Mouse (Mus musculus) neutrophil, adult 5-6 weeks (primary cell): ENCODE data around the gene Gm47985. TPM values are rescaled to one million over a fixed set of nuclear protein-coding genes. Genes with fewer than 3 reads are reported as not detected.
"Not testable (repeated sequence)": the region's sequence is repeated elsewhere in the genome, so short reads cannot be mapped to it uniquely, and the experiment has no call there.

Experiments
- ATAC-seq: fragments of 151-379, 151-347 bp; 2 replicates; pipeline ENCODE4 v1.8.0; 2017; ENCODE audit warnings: mild to moderate bottlenecking, moderate TSS enrichment; ENCODE audit not compliant: insufficient number of reproducible peaks, poor library complexity, low FRiP score, severe bottlenecking; ENCODE audit errors: extremely low read depth
- total RNA-seq: library from RNA; stranded (forward); fragments of 200-1000 nt; gene quantifications from 2 replicates; pipeline ENCODE4 v1.2.3, GENCODE M21; 2017

The Gm47985 gene
- total RNA-seq, 1 experiment from 2014 or later = not detected

DNA sequence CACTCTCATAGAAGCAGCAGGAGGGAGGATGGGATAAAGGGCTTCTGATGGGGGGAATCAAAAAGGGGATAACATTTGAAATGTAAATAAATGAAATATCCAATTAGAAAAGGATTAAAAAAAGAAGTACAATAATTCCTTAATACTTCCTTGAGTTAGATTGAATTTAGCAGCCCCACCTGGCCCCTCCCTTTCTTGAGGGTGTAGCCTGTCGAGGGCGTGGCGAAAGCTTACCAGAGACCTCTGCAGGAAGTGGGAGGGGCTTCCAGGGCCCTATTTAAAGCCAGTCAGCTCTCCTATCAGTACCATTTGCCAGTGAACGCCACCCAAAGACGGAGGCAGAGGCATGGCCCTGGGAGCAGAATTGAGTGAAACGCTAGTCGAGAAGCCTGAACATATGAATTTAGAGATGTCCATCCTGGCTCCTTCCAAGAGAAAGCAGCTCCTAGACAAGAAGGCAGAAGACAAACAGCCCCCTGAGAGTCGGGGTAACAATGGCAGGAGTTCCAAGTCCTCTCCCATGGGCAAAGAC is 27.6 kb downstream of the Gm47985 start, which contains the start of gene Gm47996:
TSS of gene Gm47996 (plus strand) at position 308 of the 532 bp plus-strand sequence.
- not testable (repeated sequence) for ATAC-seq

DNA sequence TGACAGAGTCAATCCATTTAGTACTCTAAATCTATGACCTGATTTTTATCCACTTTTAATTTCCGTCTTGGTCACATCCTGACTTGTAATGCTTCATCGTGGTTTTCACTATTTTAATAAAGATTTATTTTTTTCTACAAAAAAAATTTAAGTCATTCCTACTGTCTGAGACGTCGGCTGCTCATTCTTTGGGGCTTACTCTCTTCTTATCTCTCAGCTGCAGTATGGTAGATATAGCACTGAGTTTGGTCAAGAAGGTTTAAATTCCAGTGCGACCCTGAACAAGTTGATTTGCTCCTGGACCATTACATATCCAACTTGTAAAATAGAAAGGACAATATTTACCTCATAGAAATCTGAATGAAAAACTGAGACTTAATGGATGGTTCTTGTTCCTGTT is 29.3 kb downstream of the Gm47985 start:
- not testable (repeated sequence) for ATAC-seq

DNA sequence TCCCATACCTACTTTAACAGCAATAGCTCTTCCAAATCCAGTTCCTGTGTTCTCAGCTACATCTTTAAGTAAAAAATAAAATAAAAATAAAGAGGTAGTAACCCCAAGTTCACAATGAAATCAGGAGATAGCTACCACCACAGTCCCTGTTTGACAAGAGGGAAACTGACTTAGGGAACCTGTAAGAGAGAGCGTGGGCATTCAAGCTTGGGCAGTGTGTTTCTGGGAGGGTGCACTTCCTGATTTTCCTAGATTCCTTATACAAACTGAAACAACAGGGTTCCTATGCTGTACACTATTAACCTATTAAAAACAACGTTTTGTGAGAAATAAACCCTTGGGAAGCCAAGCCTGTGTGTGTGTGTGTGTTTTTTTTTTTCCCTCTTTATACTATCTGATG is 32.5 kb downstream of the Gm47985 start:
- ATAC-seq = no peak

DNA sequence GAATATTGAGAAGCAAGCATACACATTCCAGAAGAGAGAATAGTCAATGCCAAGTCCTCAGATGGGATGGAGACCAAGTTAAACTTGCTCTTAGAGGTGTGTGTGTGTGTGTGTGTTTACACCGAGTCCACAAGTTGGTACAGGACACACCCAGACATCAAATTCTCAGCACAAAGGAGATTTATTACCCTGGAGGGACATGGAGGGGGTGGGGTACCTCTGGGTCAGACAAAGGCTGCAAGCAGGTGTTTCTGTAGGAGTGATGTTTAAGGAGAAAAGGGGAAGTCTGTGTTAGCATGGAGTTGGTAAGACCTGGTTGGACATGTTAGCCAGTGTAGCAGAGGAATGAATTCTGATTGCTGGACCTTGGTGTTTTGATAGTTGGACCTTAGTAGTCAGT is 33.6 kb downstream of the Gm47985 start:
- ATAC-seq = no peak

DNA sequence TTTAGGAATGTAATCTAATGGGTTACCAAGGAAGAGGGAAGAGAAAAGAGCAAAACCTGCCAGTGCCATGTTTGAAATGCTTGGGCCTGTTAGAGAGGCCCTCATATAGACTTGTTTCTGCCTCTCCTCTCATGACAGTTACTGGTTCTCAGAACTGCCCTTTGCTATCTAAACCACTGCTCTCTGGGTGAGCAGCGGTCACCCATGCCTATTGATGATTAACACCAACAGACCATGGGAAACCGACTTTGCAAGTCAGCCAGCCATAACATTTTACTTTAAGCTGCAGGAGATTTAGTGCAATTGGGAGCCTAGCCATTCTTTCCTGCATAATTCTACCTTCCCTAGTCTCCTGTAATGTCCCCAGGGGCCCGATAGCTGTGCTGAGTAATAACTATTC is 34.1 kb downstream of the Gm47985 start:
- ATAC-seq = no peak

DNA sequence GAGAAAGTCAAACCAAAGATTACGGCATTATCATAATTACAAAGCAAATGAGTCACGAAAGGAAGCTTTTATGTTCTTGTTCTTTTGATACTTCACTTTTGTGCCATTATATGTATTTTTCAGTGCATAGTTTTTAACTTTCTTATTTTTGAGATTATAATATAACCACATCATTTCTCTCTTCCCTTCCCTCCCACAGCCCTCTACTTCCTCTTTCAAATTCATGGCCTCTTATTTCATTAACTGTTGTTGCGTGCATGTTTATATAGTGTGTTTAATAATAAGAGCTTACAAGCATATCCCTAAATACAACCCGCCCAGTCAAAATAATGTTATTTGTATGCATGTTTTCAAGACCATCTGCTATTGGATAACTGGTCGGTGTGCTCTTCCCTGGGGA is 36.7 kb downstream of the Gm47985 start:
- ATAC-seq = no peak

DNA sequence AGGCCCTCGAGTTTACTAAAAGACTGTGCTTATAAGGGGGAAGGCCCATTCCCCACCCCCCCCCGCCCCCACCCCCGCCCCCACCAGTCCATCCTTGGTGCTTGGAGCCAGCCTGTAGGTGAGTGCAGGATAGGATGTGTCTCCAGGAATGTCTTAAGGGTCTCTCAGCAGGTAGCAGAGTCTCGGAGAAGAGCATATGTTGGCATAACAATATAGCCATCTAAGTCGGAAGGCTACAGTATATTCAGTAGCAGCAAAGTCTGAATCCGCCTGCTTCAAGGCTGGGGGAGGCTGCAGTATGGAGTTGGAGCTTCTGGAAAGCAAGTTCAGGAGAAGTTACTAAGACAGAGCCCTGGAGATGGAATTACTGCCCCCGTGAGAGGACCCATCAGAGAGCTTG is 37.8 kb downstream of the Gm47985 start:
- ATAC-seq = no peak

DNA sequence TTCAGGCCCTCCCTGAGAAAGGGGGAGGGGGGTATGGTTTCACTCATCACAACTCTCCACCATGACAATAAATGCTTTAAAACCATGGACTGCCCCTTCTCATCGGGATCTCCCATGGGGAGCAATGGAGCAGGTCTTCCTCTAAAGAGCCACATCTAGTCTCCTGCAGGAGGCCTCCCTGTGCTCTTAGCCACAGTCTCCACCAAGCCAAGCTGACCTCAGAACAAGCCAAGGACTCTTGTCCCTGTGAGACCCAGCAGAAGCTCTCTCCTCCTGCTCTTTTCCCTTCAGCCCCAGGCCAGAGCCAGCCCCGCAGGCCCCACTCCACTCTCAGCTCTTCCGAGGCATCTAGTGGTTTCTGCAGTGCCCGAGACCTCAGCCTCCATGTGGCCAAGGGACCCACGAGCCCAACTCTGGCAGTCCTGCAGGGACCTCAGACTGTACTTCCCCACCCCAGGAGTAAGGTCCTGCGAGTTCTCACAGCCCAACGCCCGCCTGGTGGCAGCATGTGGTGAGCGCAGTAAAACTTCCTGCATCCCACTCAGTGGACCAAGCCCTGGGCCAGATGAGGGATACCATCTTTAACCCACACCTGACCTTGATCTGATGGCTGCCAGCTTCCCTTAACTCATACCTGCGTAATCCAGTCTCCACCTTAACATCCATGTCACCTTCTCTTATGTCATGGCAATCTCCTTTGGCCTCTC is 40.4 kb downstream of the Gm47985 start:
- 0 out of 2 replicates have a peak, but pooled peaks have one; percentile 19 for ATAC-seq

DNA sequence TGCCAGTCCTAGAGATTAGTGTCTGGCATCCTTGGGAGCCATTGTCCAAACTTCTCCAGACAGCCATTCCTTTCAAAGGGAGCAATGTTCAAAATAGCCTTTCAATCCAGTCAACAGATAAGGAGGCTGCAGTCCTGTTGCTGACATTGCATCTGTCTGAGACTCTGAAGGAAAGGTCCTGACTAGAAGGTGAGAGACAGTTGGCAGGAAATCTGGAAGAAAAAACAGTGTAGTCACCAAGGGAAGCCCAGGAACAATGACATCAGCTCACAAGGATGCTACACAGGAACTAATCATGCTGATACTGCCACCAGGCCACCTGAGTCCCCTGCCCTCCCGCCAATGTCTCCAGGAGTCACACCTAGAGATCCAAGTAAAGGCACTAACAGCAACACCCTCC is 41.0 kb downstream of the Gm47985 start:
- no peak for ATAC-seq

DNA sequence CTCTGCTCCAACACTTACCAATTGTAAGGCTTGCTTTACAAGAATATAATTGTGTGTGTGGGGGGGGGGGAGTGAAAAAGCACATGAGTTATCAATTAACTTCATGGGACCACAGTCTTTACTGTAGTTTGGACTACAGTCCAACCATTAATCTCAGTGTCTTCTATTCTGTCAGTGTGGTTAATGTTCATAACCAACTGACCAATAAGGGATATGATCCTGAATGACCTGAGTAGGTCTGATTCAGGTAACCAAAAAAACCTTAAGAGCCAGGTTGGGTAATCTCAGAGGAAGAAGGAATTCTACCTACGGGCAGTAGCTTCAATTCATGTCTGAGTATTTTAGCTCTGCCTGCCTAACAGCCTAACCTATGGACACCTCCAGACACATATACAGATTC is 42.2 kb downstream of the Gm47985 start:
- no peak for ATAC-seq

DNA sequence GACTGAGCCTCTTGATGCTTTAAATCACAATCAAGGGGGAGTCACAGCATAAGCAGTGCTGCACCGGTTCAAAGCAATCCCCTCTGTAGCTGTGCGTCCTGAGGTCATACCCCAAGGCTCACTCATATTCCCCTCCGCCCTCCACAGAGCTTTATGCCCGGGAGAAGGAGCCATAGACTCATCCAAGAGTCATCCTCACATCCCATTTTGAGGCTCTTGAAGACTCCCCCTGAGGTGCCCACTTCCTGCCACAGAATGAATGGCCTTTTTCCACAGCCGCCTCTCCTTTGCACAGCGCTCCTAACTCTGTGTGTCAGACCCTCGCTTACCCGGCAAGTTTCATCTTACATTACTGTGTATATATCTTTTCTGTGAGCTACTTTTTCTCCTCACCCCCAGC is 45.2 kb downstream of the Gm47985 start:
- no peak for ATAC-seq

DNA sequence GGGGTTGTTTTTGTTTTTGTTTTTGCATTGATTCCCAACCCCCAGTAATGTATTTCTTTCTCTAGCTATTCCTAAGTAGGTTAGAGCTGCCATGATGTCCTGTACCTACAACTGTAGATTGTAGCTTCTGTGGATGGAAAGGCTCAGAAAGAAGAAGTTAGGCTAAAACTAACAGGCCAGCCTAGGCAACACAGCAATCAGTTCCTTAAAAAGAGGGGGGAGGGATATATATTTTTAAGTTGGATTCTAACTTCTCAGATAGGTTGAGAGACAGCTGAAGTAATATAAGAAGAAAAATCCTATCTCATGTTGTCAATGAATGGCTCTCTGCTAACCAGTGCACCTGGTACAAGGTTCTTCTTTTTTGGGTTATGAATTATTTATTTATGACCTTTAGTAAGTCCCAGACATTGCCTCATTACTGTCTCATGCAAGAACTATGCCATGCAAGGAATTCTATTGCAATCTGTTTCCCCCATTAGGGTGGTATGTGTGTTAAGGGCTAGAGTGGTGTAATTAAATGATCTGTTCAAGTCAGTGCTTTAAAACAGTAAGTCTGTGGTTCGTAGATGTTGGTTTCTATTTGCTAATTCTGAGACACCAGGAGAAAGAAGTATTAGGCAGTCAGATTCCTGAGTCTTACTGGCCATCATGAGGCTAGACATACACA is 46.1 kb downstream of the Gm47985 start:
- no peak for ATAC-seq

DNA sequence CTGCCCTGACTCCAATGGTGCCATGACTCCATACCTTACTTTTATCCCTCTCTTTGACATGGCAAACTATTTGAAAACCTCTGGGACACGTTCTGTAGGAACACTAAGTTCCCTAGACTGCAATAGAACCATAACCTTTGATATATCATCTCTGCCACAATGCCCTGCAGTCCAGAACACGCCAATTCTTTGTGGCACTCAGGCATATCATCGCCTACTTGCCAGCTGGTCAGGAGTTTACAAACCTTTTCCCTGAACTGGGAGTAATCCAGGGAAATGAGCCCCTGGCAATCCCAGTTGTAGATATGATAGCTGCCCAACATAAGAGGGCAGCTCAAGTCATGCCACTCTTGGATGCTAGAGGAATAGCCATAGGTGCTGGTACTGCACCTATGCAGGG is 50.0 kb downstream of the Gm47985 start:
- no peak for ATAC-seq

DNA sequence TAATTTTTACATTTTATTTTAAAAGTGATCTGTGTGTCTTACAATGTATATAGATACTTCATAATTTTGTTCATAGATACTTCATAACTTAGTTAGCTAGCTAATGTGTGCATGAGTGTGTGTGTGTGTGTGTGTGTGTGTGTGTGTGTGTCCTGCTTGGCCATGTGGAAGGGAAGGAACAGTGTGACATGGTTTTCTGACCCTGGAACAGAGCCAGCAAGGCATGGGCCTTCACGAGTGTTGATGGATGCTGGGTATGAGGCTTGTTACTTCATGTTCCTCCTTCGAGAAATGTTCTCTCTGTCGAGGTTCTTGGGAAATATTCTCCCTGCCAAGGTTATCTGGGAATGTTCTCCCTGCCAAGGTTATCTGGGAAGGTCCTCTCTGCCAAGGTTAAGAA is 51.4 kb downstream of the Gm47985 start:
- ATAC-seq = no peak

Other genes starting within 250 kb of the Gm47985 start
- gene Hmcn1, start 189.1 kb upstream of the Gm47985 start, total RNA-seq = not detected in 2 replicates
- 0.61 TPM in 1 of 2 replicates, not detected in the other for gene Gm8947, start 9.8 kb downstream of the Gm47985 start, total RNA-seq
- not detected in 2 replicates for gene Gm47995, start 15.9 kb downstream of the Gm47985 start, total RNA-seq
- not detected in 2 replicates for gene 3110040M04Rik, start 21.6 kb downstream of the Gm47985 start, total RNA-seq
- gene Gm47996, start 27.6 kb downstream of the Gm47985 start, total RNA-seq = not detected in 2 replicates
- gene Ivns1abp, start 161.9 kb downstream of the Gm47985 start, total RNA-seq = 318 and 362 TPM in 2 replicates
- 53.5 and 63.4 TPM in 2 replicates for gene Swt1, start 245.9 kb downstream of the Gm47985 start, total RNA-seq
- gene Trmt1l, start 246.0 kb downstream of the Gm47985 start, total RNA-seq = 64.9 and 66.6 TPM in 2 replicates